ENCODE assay signal across 24 mouse cellular contexts in genomic region chr3:28453458-28453857, GRCm38 (mm10).
DNase-seq lines count a peak whose midpoint lies in the region; ATAC-seq and TF ChIP-seq lines count a peak whose summit lies in the region.
"Had no signal": no experiment of that assay in that cellular context is flagged by ENCODE, and none has a peak within 500 bp of the region (broad histone marks: within the 10 kb centered on the region; RNA-seq: fewer than 3 reads in every experiment).

No protein-coding gene starts in this region.

- H3K4me3 ChIP-seq in forebrain, embryonic 13.5 days, result no peak overlapping the region
- H3K4me3 ChIP-seq in forebrain, embryonic 10.5 days, result no peak overlapping the region
- no peak overlapping the region for H3K4me3 ChIP-seq in forebrain, embryonic 15.5 days
- no peak overlapping the region for H3K4me3 ChIP-seq in forebrain, embryonic 12.5 days (replicated peaks)
- H3K4me3 ChIP-seq: embryonic facial prominence, embryonic 13.5 days; embryonic facial prominence, embryonic 15.5 days; erythroblast, embryonic 14.5 days had no signal

- ATAC-seq in forebrain, embryonic 13.5 days, result peak; percentile 74
- ATAC-seq in forebrain, embryonic 15.5 days (replicated peaks), result peak; percentile 66
- ATAC-seq in forebrain, embryonic 12.5 days (ENCODE audit: low FRiP score), result no peak
- ATAC-seq: activated CD4-positive, CD25-positive, alpha-beta regulatory T cell, adult 4 months; CD4-positive, CD25-positive, alpha-beta regulatory T cell, adult 4 months; Patski had no signal

- H3K36me3 ChIP-seq in forebrain, embryonic 13.5 days (ENCODE audit: poor library complexity, severe bottlenecking), result no peaks in the 10 kb centered on the region
- H3K36me3 ChIP-seq in forebrain, embryonic 10.5 days (replicated peaks), result no peaks in the 10 kb centered on the region
- H3K36me3 ChIP-seq in forebrain, embryonic 15.5 days, result no peaks in the 10 kb centered on the region
- H3K36me3 ChIP-seq in forebrain, embryonic 12.5 days (replicated peaks), result no peaks in the 10 kb centered on the region
- H3K36me3 ChIP-seq: embryonic facial prominence, embryonic 13.5 days; embryonic facial prominence, embryonic 15.5 days; G1E had no signal

- no peak overlapping the region for H3K9ac ChIP-seq in forebrain, embryonic 13.5 days
- H3K9ac ChIP-seq in forebrain, embryonic 15.5 days (replicated peaks), result no peak overlapping the region
- H3K9ac ChIP-seq in forebrain, embryonic 12.5 days, result no peak overlapping the region
- H3K9ac ChIP-seq: embryonic facial prominence, embryonic 13.5 days; embryonic facial prominence, embryonic 15.5 days had no signal

- TF ChIP-seq CTCF in brain, embryonic 14.5 days (IDR thresholded peaks at IDR 0.05; ENCODE audit: borderline replicate concordance, extremely low read depth, insufficient read depth, insufficient read length), result no peak

- H3K27me3 ChIP-seq in forebrain, embryonic 13.5 days, result no peaks in the 10 kb centered on the region
- H3K27me3 ChIP-seq in forebrain, embryonic 10.5 days (ENCODE audit: poor library complexity, severe bottlenecking), result no peaks in the 10 kb centered on the region
- no peaks in the 10 kb centered on the region for H3K27me3 ChIP-seq in forebrain, embryonic 15.5 days
- no peaks in the 10 kb centered on the region for H3K27me3 ChIP-seq in forebrain, embryonic 12.5 days
- H3K27me3 ChIP-seq: CH12.LX; embryonic facial prominence, embryonic 13.5 days; embryonic facial prominence, embryonic 15.5 days; Patski had no signal

- no peaks in the 10 kb centered on the region for H3K4me1 ChIP-seq in forebrain, embryonic 13.5 days
- H3K4me1 ChIP-seq in forebrain, embryonic 10.5 days, result no peaks in the 10 kb centered on the region
- H3K4me1 ChIP-seq in forebrain, embryonic 15.5 days, result peaks cover 8% of the 10 kb centered on the region; the same call in 1 of the 2 replicates
- no peaks in the 10 kb centered on the region for H3K4me1 ChIP-seq in forebrain, embryonic 12.5 days
- H3K4me1 ChIP-seq: embryonic facial prominence, embryonic 13.5 days; embryonic facial prominence, embryonic 15.5 days had no signal

- H3K4me2 ChIP-seq in forebrain, embryonic 13.5 days, result no peak overlapping the region
- no peak overlapping the region for H3K4me2 ChIP-seq in forebrain, embryonic 15.5 days (replicated peaks)
- H3K4me2 ChIP-seq in forebrain, embryonic 12.5 days, result no peak overlapping the region
- H3K4me2 ChIP-seq: embryonic facial prominence, embryonic 13.5 days; embryonic facial prominence, embryonic 15.5 days had no signal

- no peaks in the 10 kb centered on the region for H3K9me3 ChIP-seq in forebrain, embryonic 13.5 days (replicated peaks)
- H3K9me3 ChIP-seq in forebrain, embryonic 10.5 days, result no peaks in the 10 kb centered on the region
- H3K9me3 ChIP-seq in forebrain, embryonic 15.5 days, result no peaks in the 10 kb centered on the region
- H3K9me3 ChIP-seq in forebrain, embryonic 12.5 days, result no peaks in the 10 kb centered on the region
- H3K9me3 ChIP-seq: embryonic facial prominence, embryonic 13.5 days; embryonic facial prominence, embryonic 15.5 days; G1E had no signal

- no peak for TF ChIP-seq POLR2A in brain, embryonic 14.5 days (IDR thresholded peaks at IDR 0.05; ENCODE audit: borderline replicate concordance, extremely low read depth, insufficient read depth, insufficient read length, poor library complexity, severe bottlenecking)

- WGBS in forebrain, embryonic 13.5 days, result 78% methylated on average over 3 of the region's 3 CpGs
- 90% methylated on average over 3 of the region's 3 CpGs for WGBS in forebrain, embryonic 10.5 days
- WGBS in forebrain, embryonic 15.5 days, result 68% methylated on average over 3 of the region's 3 CpGs
- WGBS in forebrain, embryonic 12.5 days, result 75% methylated on average over 3 of the region's 3 CpGs

- DNase-seq in forebrain, embryonic 10.5 days (ENCODE audit: extremely low spot score, low spot score), result no peak
- DNase-seq in brain, embryonic 14.5 days (ENCODE audit: low read depth), result peak; percentile 59
- DNase-seq: adrenal gland, adult 8-10 months; adrenal gland, postnatal 14 days; adrenal gland, postnatal 36 days; B cell, adult 2 months; cerebellum, adult 11 months; cerebellum, adult 18-20 months; cerebellum, adult 8-10 months; cerebellum, adult 9-11 months; cerebellum, postnatal 14 days; cerebellum, postnatal 36 days; embryo, embryonic 11 days had no signal

- H3K27ac ChIP-seq in forebrain, embryonic 13.5 days, result no peak overlapping the region
- H3K27ac ChIP-seq in forebrain, embryonic 10.5 days, result no peak overlapping the region
- H3K27ac ChIP-seq in forebrain, embryonic 15.5 days (replicated peaks), result no peak overlapping the region
- H3K27ac ChIP-seq in forebrain, embryonic 12.5 days, result no peak overlapping the region
- H3K27ac ChIP-seq: embryonic facial prominence, embryonic 13.5 days; embryonic facial prominence, embryonic 15.5 days had no signal
